Mouse (Mus musculus) embryonic facial prominence, embryonic 10.5 days (tissue): ENCODE measurements around the gene Cc2d2b. TPM values are rescaled to one million over a fixed set of nuclear protein-coding genes. Genes with fewer than 3 reads are reported as not detected.

Experiments used
- DNase-seq: peaks from one replicate; pipeline ENCODE4 v3.0.0-alpha.2; 2017; ENCODE audit warnings: low spot score
- H3K27ac ChIP-seq: fragments of 300-500 bp; sonication (generic); replicated peaks from 2 replicates; pipeline ENCODE4 v1.5.1; 2016; ENCODE audit warnings: mild to moderate bottlenecking
- H3K27me3 ChIP-seq: fragments of 300-500 bp; sonication (generic); replicated peaks from 2 replicates; pipeline ENCODE4 v1.6.1; 2016; ENCODE audit warnings: low read depth, mild to moderate bottlenecking; ENCODE audit not compliant: poor library complexity, severe bottlenecking
- H3K36me3 ChIP-seq: fragments of 300-500 bp; sonication (generic); replicated peaks from 2 replicates; pipeline ENCODE4 v1.6.1; 2016; ENCODE audit warnings: mild to moderate bottlenecking, moderate library complexity
- H3K4me1 ChIP-seq: fragments of 300-500 bp; sonication (generic); 2 replicates; pipeline ENCODE4 v1.6.1; 2016
- H3K4me3 ChIP-seq: fragments of 300-500 bp; sonication (generic); 2 replicates; pipeline ENCODE4 v1.5.1; 2016; ENCODE audit warnings: mild to moderate bottlenecking, moderate library complexity
- H3K9me3 ChIP-seq: fragments of 300-500 bp; sonication (generic); 2 replicates; pipeline ENCODE4 v1.6.1; 2016; ENCODE audit warnings: mild to moderate bottlenecking
- WGBS: fragments of 180-500 bp; shearing (Covaris S2); methylation state at CpG from one replicate; pipeline ENCODE4 v1.1.7; 2016; 5-methylcytosine and 5-hydroxymethylcytosine counted together
- polyA plus RNA-seq: library from polyadenylated mRNA; unstranded; fragments of >200 nt; fragmentation: Nextera tagmentation; extraction: Ambion mirVana; gene quantifications from 2 replicates; pipeline ENCODE4 v1.2.1, GENCODE M21; 2016

The Cc2d2b gene
- polyA plus RNA-seq, 1 experiment from 2014 or later, result 0.22 TPM

DNA sequence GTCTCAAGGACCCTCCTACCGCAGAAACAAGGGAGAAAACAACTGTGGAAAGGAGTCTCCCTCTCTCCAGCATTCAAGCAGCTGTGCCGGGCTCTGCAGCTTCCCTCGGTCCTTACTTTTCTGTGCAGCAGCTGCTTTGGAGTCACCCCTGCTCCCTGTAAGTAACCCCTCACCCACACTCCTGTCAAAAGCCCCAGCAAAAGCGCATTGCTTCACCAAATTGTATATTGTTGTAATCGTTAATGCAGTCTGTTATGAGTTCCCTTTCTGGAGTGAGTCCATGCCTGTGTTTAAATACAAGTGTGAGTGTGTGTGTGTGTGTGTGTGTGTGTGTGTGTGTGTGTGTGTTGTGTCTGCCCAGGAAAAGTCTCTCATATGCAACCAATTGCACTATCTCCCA is 119.7 kb downstream of the Cc2d2b start:
- Histone ChIP-seq H3K36me3 (no peaks in the 10 kb centered on the region), H3K4me3 (no peak overlapping the region), H3K4me1 (peaks cover 10% of the 10 kb centered on the region; the same call in 1 of the 2 replicates), H3K27me3 (peaks cover 47% of the 10 kb centered on the region), H3K9me3 (no peaks in the 10 kb centered on the region), H3K27ac (no peak overlapping the region)
- 29% methylated on average over 5 of the region's 5 CpGs for WGBS
- DNase-seq, result no peak

DNA sequence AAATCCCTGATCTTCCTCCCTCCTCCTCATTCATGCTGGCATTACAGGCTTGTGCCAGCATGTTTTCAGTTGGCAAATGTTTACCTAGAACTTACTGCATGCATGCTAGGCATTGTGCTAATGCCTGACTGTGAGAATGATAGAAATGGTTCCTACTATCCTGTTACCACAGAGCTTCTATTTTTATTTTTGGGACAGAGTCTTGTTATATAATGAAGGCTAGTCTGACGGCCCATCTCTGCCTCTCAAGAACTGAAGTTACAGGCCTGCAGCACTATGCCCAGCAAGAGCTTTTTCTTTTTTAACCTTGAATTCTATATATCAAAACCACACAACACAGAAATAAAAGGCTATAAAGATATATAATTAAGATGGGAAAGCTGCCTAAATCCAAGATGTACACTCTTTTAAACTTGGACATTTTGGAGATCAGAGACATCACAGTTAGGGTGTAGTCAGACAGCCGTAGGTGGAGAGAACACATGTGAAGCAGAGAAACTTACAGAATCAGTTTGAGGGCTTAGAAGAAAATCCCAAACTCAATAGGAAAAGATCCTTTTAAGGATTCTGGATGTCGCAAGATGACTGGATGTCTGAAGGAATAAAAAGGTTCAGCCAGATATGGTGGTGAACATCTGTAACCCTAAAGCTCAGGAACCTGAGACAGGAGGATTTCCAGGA is 121.0 kb downstream of the Cc2d2b start:
- H3K27me3 ChIP-seq, result peaks cover 53% of the 10 kb centered on the region
- H3K4me1 ChIP-seq, result peaks cover 10% of the 10 kb centered on the region; the same call in 1 of the 2 replicates
- H3K27ac ChIP-seq, result no peak overlapping the region
- no peak for DNase-seq
- H3K9me3 ChIP-seq, result no peaks in the 10 kb centered on the region
- 91% methylated on average over 3 of the region's 3 CpGs for WGBS
- no peaks in the 10 kb centered on the region for H3K36me3 ChIP-seq
- H3K4me3 ChIP-seq, result no peak overlapping the region

DNA sequence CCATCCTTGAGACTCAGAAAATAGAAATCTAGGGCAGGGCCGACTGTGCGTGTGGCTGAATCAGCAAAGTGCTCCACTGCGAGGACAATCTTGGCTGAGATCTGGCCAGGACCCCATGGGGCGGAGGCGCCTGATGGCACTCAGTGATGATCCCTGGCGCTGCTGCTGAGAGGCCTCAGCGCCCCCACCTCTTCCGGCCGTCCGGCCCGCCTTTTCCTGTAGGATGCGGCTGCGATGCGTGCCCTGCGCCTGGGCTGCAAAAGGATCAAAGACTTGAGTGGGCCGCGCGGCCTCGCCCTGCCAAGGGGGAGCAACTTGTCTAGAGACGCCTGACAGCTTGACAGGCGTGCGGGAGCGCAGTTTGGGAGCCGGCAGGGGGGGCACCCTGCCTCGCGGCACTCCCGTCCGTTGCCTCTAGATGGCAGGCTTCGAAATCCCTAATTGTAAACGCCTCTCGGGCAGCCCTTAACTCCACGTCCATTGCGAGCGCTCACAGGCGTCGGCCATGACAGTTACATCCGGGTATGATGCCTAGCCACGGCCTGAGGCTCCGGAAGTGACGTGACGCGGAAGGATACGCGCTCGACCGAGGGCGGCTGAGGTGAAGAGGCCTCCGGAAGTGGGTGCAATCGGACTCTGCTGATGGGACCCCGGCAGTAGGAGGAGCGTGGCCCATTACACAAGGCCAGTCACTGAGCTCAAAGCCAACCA is 124.6 kb downstream of the Cc2d2b start:
- Histone ChIP-seq H3K36me3 (no peaks in the 10 kb centered on the region), H3K27me3 (peaks cover 68% of the 10 kb centered on the region), H3K27ac (peak overlapping the region; percentile 90), H3K4me3 (peak overlapping the region; percentile 69), H3K9me3 (no peaks in the 10 kb centered on the region), H3K4me1 (peaks cover 10% of the 10 kb centered on the region; the same call in 1 of the 2 replicates)
- WGBS, result 1% methylated on average over 51 of the region's 51 CpGs
- peak; percentile 94 for DNase-seq

Other genes with a start within 250 kb of the Cc2d2b start
- gene Sorbs1, start 235.0 kb upstream of the Cc2d2b start, polyA plus RNA-seq, result 40.7 and 41.1 TPM in 2 replicates
- 91.0 and 104 TPM in 2 replicates for gene Aldh18a1, start 160.3 kb upstream of the Cc2d2b start, polyA plus RNA-seq
- 10.0 and 11.5 TPM in 2 replicates for gene Tctn3, start 136.5 kb upstream of the Cc2d2b start, polyA plus RNA-seq
- gene Entpd1, start 136.4 kb upstream of the Cc2d2b start, polyA plus RNA-seq, result 3.1 and 3.3 TPM in 2 replicates
- 38.7 and 40.5 TPM in 2 replicates for gene Ccnj, start 82.5 kb downstream of the Cc2d2b start, polyA plus RNA-seq
- 13.3 and 13.4 TPM in 2 replicates for gene Zfp518a, start 146.0 kb downstream of the Cc2d2b start, polyA plus RNA-seq
- 0.09 and 0.59 TPM in 2 replicates for gene Blnk, start 245.8 kb downstream of the Cc2d2b start, polyA plus RNA-seq